Comparison of ENCODE assay signal across 9 mouse cellular contexts in genomic region chr5:74432879-74433539, GRCm38 (mm10).
A peak's percentile ranks its signal among the peaks of the same experiment; 100 is the strongest.
DNase-seq lines count a peak whose midpoint lies in the region; ATAC-seq and TF ChIP-seq lines count a peak whose summit lies in the region.
"Had no signal": no experiment of that assay in that cellular context is flagged by ENCODE, and none has a peak within 500 bp of the region (broad histone marks: within the 10 kb centered on the region; RNA-seq: fewer than 3 reads in every experiment).

No protein-coding gene starts in this region.

- peak; percentile 31; the same call in 1 of the 2 replicates for ATAC-seq in lung, embryonic 15.5 days (ENCODE audit: borderline replicate concordance, extremely low read depth, low FRiP score, low TSS enrichment)
- ATAC-seq in forebrain, embryonic 14.5 days: peak; percentile 34; the same call in 1 of the 2 replicates
- peak; percentile 85 for ATAC-seq in limb, embryonic 13.5 days (ENCODE audit: low FRiP score, low read depth)
- ATAC-seq in stomach, postnatal 0 days (ENCODE audit: low FRiP score, low TSS enrichment): no peak

- 21% methylated on average over 14 of the region's 14 CpGs for WGBS in lung, embryonic 15.5 days
- 27% methylated on average over 14 of the region's 14 CpGs for WGBS in forebrain, embryonic 14.5 days
- 6% methylated on average over 14 of the region's 14 CpGs for WGBS in limb, embryonic 13.5 days
- 16% methylated on average over 14 of the region's 14 CpGs for WGBS in stomach, postnatal 0 days

- H3K4me3 ChIP-seq in lung, embryonic 15.5 days: peak overlapping the region; percentile 17; the same call in 1 of the 2 replicates
- 0 out of 2 replicates have a peak overlapping the region, but pooled peaks have one; percentile 8 for H3K4me3 ChIP-seq in forebrain, embryonic 14.5 days (ENCODE audit: low read depth, low read length)
- peak overlapping the region; percentile 22 for H3K4me3 ChIP-seq in limb, embryonic 13.5 days
- H3K4me3 ChIP-seq in stomach, postnatal 0 days (ENCODE audit: low read depth, low read length): no peak overlapping the region
- H3K4me3 ChIP-seq: heart, embryonic 10.5 days had no signal

- no peak for DNase-seq in lung, postnatal 25 days (ENCODE audit: low spot score)
- peak; percentile 54 for DNase-seq in forebrain, embryonic 14.5 days (ENCODE audit: low spot score)
- no peak for DNase-seq in stomach, postnatal 0 days (ENCODE audit: low spot score)
- no peak for DNase-seq in urinary bladder, postnatal 14 days (ENCODE audit: low spot score)
- DNase-seq in ovary, postnatal 36 days (ENCODE audit: low spot score): no peak
- no peak for DNase-seq in testis, postnatal 14 days (ENCODE audit: low spot score)

- no peaks in the 10 kb centered on the region for H3K27me3 ChIP-seq in lung, embryonic 15.5 days
- no peaks in the 10 kb centered on the region for H3K27me3 ChIP-seq in forebrain, embryonic 14.5 days (replicated peaks; ENCODE audit: control insufficient read depth, insufficient read depth, low read length)
- no peaks in the 10 kb centered on the region for H3K27me3 ChIP-seq in limb, embryonic 13.5 days
- H3K27me3 ChIP-seq in stomach, postnatal 0 days (ENCODE audit: control insufficient read depth, insufficient read depth, low read length): no peaks in the 10 kb centered on the region

- no peaks in the 10 kb centered on the region for H3K36me3 ChIP-seq in lung, embryonic 15.5 days
- H3K36me3 ChIP-seq in forebrain, embryonic 14.5 days (ENCODE audit: control insufficient read depth, insufficient read depth, low read length): no peaks in the 10 kb centered on the region
- no peaks in the 10 kb centered on the region for H3K36me3 ChIP-seq in limb, embryonic 13.5 days
- H3K36me3 ChIP-seq in stomach, postnatal 0 days (ENCODE audit: control insufficient read depth, insufficient read depth, low read length): no peaks in the 10 kb centered on the region
- H3K36me3 ChIP-seq: heart, embryonic 10.5 days had no signal

- H3K9me3 ChIP-seq in lung, embryonic 15.5 days: no peaks in the 10 kb centered on the region
- no peaks in the 10 kb centered on the region for H3K9me3 ChIP-seq in forebrain, embryonic 14.5 days (replicated peaks; ENCODE audit: control insufficient read depth, low read length)
- H3K9me3 ChIP-seq in limb, embryonic 13.5 days: no peaks in the 10 kb centered on the region
- no peaks in the 10 kb centered on the region for H3K9me3 ChIP-seq in stomach, postnatal 0 days (ENCODE audit: control insufficient read depth, low read length)
- H3K9me3 ChIP-seq: heart, embryonic 10.5 days had no signal

- peak overlapping the region; percentile 46 for H3K4me2 ChIP-seq in lung, embryonic 15.5 days
- H3K4me2 ChIP-seq in forebrain, embryonic 14.5 days (ENCODE audit: low read length): peak overlapping the region; percentile 30
- H3K4me2 ChIP-seq in limb, embryonic 13.5 days (replicated peaks): peak overlapping the region; percentile 58
- H3K4me2 ChIP-seq in stomach, postnatal 0 days (replicated peaks; ENCODE audit: low read depth): peak overlapping the region; percentile 42

- TF ChIP-seq CTCF in stomach, postnatal 0 days (IDR thresholded peaks at IDR 0.05; ENCODE audit: low read depth): no peak

- H3K27ac ChIP-seq in lung, embryonic 15.5 days: no peak overlapping the region
- H3K27ac ChIP-seq in forebrain, embryonic 14.5 days (ENCODE audit: low read depth, low read length): no peak overlapping the region
- H3K27ac ChIP-seq in limb, embryonic 13.5 days: peak overlapping the region; percentile 85
- H3K27ac ChIP-seq in stomach, postnatal 0 days (replicated peaks): no peak overlapping the region
- H3K27ac ChIP-seq: heart, embryonic 10.5 days had no signal

- TF ChIP-seq EP300 in stomach, postnatal 0 days (optimal IDR thresholded peaks at IDR 0.05): no peak

- no peak overlapping the region for H3K9ac ChIP-seq in lung, embryonic 15.5 days
- H3K9ac ChIP-seq in forebrain, embryonic 14.5 days (ENCODE audit: low read length): no peak overlapping the region
- H3K9ac ChIP-seq in limb, embryonic 13.5 days: no peak overlapping the region
- no peak overlapping the region for H3K9ac ChIP-seq in stomach, postnatal 0 days (ENCODE audit: low read length)

- peaks cover 6% of the 10 kb centered on the region for H3K4me1 ChIP-seq in lung, embryonic 15.5 days
- 0 out of 2 replicates have a peak, but pooled peaks cover 2% of the 10 kb centered on the region for H3K4me1 ChIP-seq in forebrain, embryonic 14.5 days (ENCODE audit: control insufficient read depth, insufficient read depth, low read length)
- H3K4me1 ChIP-seq in limb, embryonic 13.5 days: peaks cover 21% of the 10 kb centered on the region
- H3K4me1 ChIP-seq in stomach, postnatal 0 days (replicated peaks; ENCODE audit: control insufficient read depth, insufficient read depth): no peaks in the 10 kb centered on the region
- H3K4me1 ChIP-seq: heart, embryonic 10.5 days had no signal
